Mouse (Mus musculus): ENCODE data around the gene Adamts8.

The Adamts8 gene

GRCm38 (mm10) chr9:30922197-30922894 lies 20.0 kb upstream of the Adamts8 start, which contains the start of gene Adamts15:
TSS of gene Adamts15 (minus strand) at chr9:30922452.
- DNase-seq (ENCODE audit: low spot score in 2 of 2), result no peak

- DNase-seq (ENCODE audit: low spot score in 2 of 2), result no peak
Observed at GRCm38 (mm10) chr9:30928759-30929158, 13.6 kb upstream of the Adamts8 start.

GRCm38 (mm10) chr9:30932346-30932745 lies 10.0 kb upstream of the Adamts8 start:
- DNase-seq (ENCODE audit: low spot score in 2 of 2), result no peak

- no peak for DNase-seq (ENCODE audit: low spot score in 2 of 2)
Observed at GRCm38 (mm10) chr9:30934827-30935226, 7.5 kb upstream of the Adamts8 start.

GRCm38 (mm10) chr9:30936674-30937438 lies 5.5 kb upstream of the Adamts8 start:
- DNase-seq (ENCODE audit: low spot score in 2 of 2), result no peak

- DNase-seq (ENCODE audit: low spot score in 2 of 2), result peak; percentile 43 to 75
Observed at GRCm38 (mm10) chr9:30940328-30940727, 2.0 kb upstream of the Adamts8 start.

GRCm38 (mm10) chr9:30943341-30943740 lies 979 bp downstream of the Adamts8 start:
- DNase-seq (ENCODE audit: low spot score in 2 of 2), result no peak

GRCm38 (mm10) chr9:30944234-30944633 lies 1.9 kb downstream of the Adamts8 start:
- DNase-seq (ENCODE audit: low spot score in 2 of 2), result no peak

GRCm38 (mm10) chr9:30945276-30945675 lies 2.9 kb downstream of the Adamts8 start:
- DNase-seq (ENCODE audit: low spot score in 2 of 2), result no peak

- DNase-seq (ENCODE audit: low spot score in 2 of 2), result no peak
Observed at GRCm38 (mm10) chr9:30949422-30949821, 7.1 kb downstream of the Adamts8 start.

- no peak for DNase-seq (ENCODE audit: low spot score in 2 of 2)
Observed at GRCm38 (mm10) chr9:30949971-30950370, 7.6 kb downstream of the Adamts8 start.

- no peak for DNase-seq (ENCODE audit: low spot score in 2 of 2)
Observed at GRCm38 (mm10) chr9:30950592-30950991, 8.2 kb downstream of the Adamts8 start.

- DNase-seq (ENCODE audit: low spot score in 2 of 2), result no peak
Observed at GRCm38 (mm10) chr9:30951461-30951860, 9.1 kb downstream of the Adamts8 start.

GRCm38 (mm10) chr9:30953287-30953686 lies 10.9 kb downstream of the Adamts8 start:
- DNase-seq (ENCODE audit: low spot score in 2 of 2), result no peak

- no peak for DNase-seq (ENCODE audit: low spot score in 2 of 2)
Observed at GRCm38 (mm10) chr9:30955246-30955645, 12.9 kb downstream of the Adamts8 start.

GRCm38 (mm10) chr9:30963780-30964179 lies 21.4 kb downstream of the Adamts8 start:
- no peak for DNase-seq (ENCODE audit: low spot score in 2 of 2)

- DNase-seq (ENCODE audit: low spot score in 2 of 2), result no peak
Observed at GRCm38 (mm10) chr9:30964685-30965084, 22.3 kb downstream of the Adamts8 start.

GRCm38 (mm10) chr9:30966881-30967280 lies 24.5 kb downstream of the Adamts8 start:
- no peak for DNase-seq (ENCODE audit: low spot score in 2 of 2)

- DNase-seq (ENCODE audit: low spot score in 2 of 2), result no peak
Observed at GRCm38 (mm10) chr9:30968130-30968529, 25.8 kb downstream of the Adamts8 start.

GRCm38 (mm10) chr9:30970001-30970400 lies 27.6 kb downstream of the Adamts8 start:
- no peak for DNase-seq (ENCODE audit: low spot score in 2 of 2)

- DNase-seq (ENCODE audit: low spot score in 2 of 2), result no peak
Observed at GRCm38 (mm10) chr9:30971967-30972366, 29.6 kb downstream of the Adamts8 start.

- DNase-seq (ENCODE audit: low spot score in 2 of 2), result no peak
Observed at GRCm38 (mm10) chr9:30976339-30977023, 34.1 kb downstream of the Adamts8 start.

- DNase-seq (ENCODE audit: low spot score in 2 of 2), result no peak
Observed at GRCm38 (mm10) chr9:30980467-30980866, 38.1 kb downstream of the Adamts8 start.
